Mouse (Mus musculus) bone marrow, adult 2 months (tissue): ENCODE results near the gene Myo16.

ENCODE experiments used
- CTCF ChIP-seq: fragments of 200-500 bp; IDR thresholded peaks from 2 replicates; pipeline ENCODE4 v1.5.1; 2011; ENCODE audit warnings: low read length, control low read depth; ENCODE audit not compliant: control insufficient read depth, insufficient read depth
- POLR2A ChIP-seq: fragments of 200-500 bp; IDR thresholded peaks from 2 replicates; pipeline ENCODE4 v1.6.1; 2011; ENCODE audit warnings: low read depth, mild to moderate bottlenecking, control low read depth, low read length, borderline replicate concordance; ENCODE audit not compliant: control insufficient read depth

GRCm38 (mm10) chr8:10619689-10620088 lies 466.0 kb downstream of the Myo16 start:
- TF ChIP-seq CTCF (no peak), POLR2A (no peak)
